8 mouse cellular contexts compared by ENCODE assay signal in genomic region chr6:31159240-31159639, GRCm38 (mm10).
DNase-seq lines count a peak whose midpoint lies in the region; ATAC-seq lines count a peak whose summit lies in the region.

No protein-coding gene starts in this region.

- ATAC-seq in erythroid progenitor cell, adult 5-6 weeks (replicated peaks; ENCODE audit: low FRiP score, poor library complexity, severe bottlenecking), result peak; percentile 70; the same call in 1 of the 2 replicates

- DNase-seq in heart, adult 18-20 months, result peak; percentile 40 to 54
- no peak for DNase-seq in heart, postnatal 25 days (ENCODE audit: low spot score)
- peak; percentile 78 for DNase-seq in CD4-positive, CD25-positive, alpha-beta regulatory T cell, adult 2 months (ENCODE audit: low read depth, low spot score)
- peak; percentile 37 for DNase-seq in lung, postnatal 14 days
- DNase-seq in thymus, postnatal 4 days, result peak; percentile 24
- DNase-seq in adrenal gland, postnatal 4 days (ENCODE audit: low spot score in 2 of 2), result no peak
- DNase-seq in urinary bladder, adult 2 months (ENCODE audit: low spot score), result no peak

- intact Hi-C loops in heart, postnatal 25 days (cut with DNase I), result no loop called here

Comparison
In these comparisons a context has a peak if more than half of its experiments do, and no peak if none do; other contexts are left out.
1. DNase-seq: peak in heart, adult 18-20 months (2 of 2), CD4-positive, CD25-positive, alpha-beta regulatory T cell, adult 2 months (single experiment), lung, postnatal 14 days (single experiment) and thymus, postnatal 4 days (single experiment); none in heart, postnatal 25 days (single experiment), adrenal gland, postnatal 4 days (0 of 2) and urinary bladder, adult 2 months (single experiment).